In genomic region chr11:11829161-11830000, GRCm38 (mm10) we compare ENCODE assay signal across 8 mouse cellular contexts. TPM values are rescaled to one million over a fixed set of nuclear protein-coding genes. Genes with fewer than 3 reads are reported as not detected.
DNase-seq lines count a peak whose midpoint lies in the region; ATAC-seq lines count a peak whose summit lies in the region.
"Had no signal": no experiment of that assay in that cellular context is flagged by ENCODE, and none has a peak within 500 bp of the region (broad histone marks: within the 10 kb centered on the region; RNA-seq: fewer than 3 reads in every experiment).

No protein-coding gene starts in this region.

- H3K27me3 ChIP-seq in liver, embryonic 13.5 days: peaks cover 45% of the 10 kb centered on the region
- H3K27me3 ChIP-seq in embryonic facial prominence, embryonic 12.5 days: no peaks in the 10 kb centered on the region
- H3K27me3 ChIP-seq in limb, embryonic 12.5 days: no peaks in the 10 kb centered on the region
- H3K27me3 ChIP-seq in stomach, embryonic 14.5 days (ENCODE audit: control insufficient read depth, insufficient read depth, low read length): no peaks in the 10 kb centered on the region
- H3K27me3 ChIP-seq: neural tube, embryonic 12.5 days had no signal

- no peak for DNase-seq in liver, embryonic 13.5 days
- no peak for DNase-seq in liver
- DNase-seq in gastrocnemius, postnatal 36 days: no peak
- DNase-seq in frontal cortex, postnatal 25 days (ENCODE audit: low spot score in 2 of 2): no peak

- ATAC-seq in liver, embryonic 13.5 days (ENCODE audit: low read depth): no peak
- ATAC-seq in embryonic facial prominence, embryonic 12.5 days (ENCODE audit: insufficient number of reproducible peaks, insufficient read depth, low FRiP score, low TSS enrichment): 0 out of 2 replicates have a peak, but pooled peaks have one; percentile 42
- no peak; the same call in 1 of the 2 replicates for ATAC-seq in limb, embryonic 12.5 days (ENCODE audit: insufficient number of reproducible peaks, insufficient read depth, low FRiP score, low TSS enrichment, low read depth)
- ATAC-seq in stomach, embryonic 14.5 days (ENCODE audit: insufficient number of reproducible peaks, insufficient read depth, low FRiP score, low read depth): peak; percentile 86

- H3K27ac ChIP-seq in liver, embryonic 13.5 days: peak overlapping the region; percentile 32; the same call in 1 of the 2 replicates
- H3K27ac ChIP-seq in embryonic facial prominence, embryonic 12.5 days: peak overlapping the region; percentile 97
- H3K27ac ChIP-seq in limb, embryonic 12.5 days: peak overlapping the region; percentile 98
- H3K27ac ChIP-seq in stomach, embryonic 14.5 days (ENCODE audit: low read length): peak overlapping the region; percentile 92
- H3K27ac ChIP-seq: neural tube, embryonic 12.5 days had no signal

- H3K9me3 ChIP-seq in liver, embryonic 13.5 days (replicated peaks): no peaks in the 10 kb centered on the region
- H3K9me3 ChIP-seq in embryonic facial prominence, embryonic 12.5 days: no peaks in the 10 kb centered on the region
- no peaks in the 10 kb centered on the region for H3K9me3 ChIP-seq in limb, embryonic 12.5 days
- no peaks in the 10 kb centered on the region for H3K9me3 ChIP-seq in stomach, embryonic 14.5 days (ENCODE audit: control insufficient read depth, low read depth, low read length)
- H3K9me3 ChIP-seq: neural tube, embryonic 12.5 days had no signal

- H3K9ac ChIP-seq in liver, embryonic 13.5 days: 0 out of 2 replicates have a peak overlapping the region, but pooled peaks have one; percentile 22
- H3K9ac ChIP-seq in embryonic facial prominence, embryonic 12.5 days: 0 out of 2 replicates have a peak overlapping the region, but pooled peaks have one; percentile 17
- H3K9ac ChIP-seq in limb, embryonic 12.5 days (replicated peaks): peak overlapping the region; percentile 50
- no peak overlapping the region for H3K9ac ChIP-seq in stomach, embryonic 14.5 days (replicated peaks; ENCODE audit: low read depth, low read length)
- H3K9ac ChIP-seq: neural tube, embryonic 12.5 days had no signal

- 46% methylated on average over 11 of the region's 11 CpGs for WGBS in liver, embryonic 13.5 days (ENCODE audit: insufficient replicate concordance)
- WGBS in embryonic facial prominence, embryonic 12.5 days: 9% methylated on average over 11 of the region's 11 CpGs
- WGBS in limb, embryonic 12.5 days: 24% methylated on average over 11 of the region's 11 CpGs
- WGBS in stomach, embryonic 14.5 days: 19% methylated on average over 11 of the region's 11 CpGs

- peaks cover 66% of the 10 kb centered on the region for H3K4me1 ChIP-seq in liver, embryonic 13.5 days (replicated peaks)
- H3K4me1 ChIP-seq in embryonic facial prominence, embryonic 12.5 days: peaks cover 66% of the 10 kb centered on the region
- peaks cover 81% of the 10 kb centered on the region for H3K4me1 ChIP-seq in limb, embryonic 12.5 days (replicated peaks)
- H3K4me1 ChIP-seq in stomach, embryonic 14.5 days (ENCODE audit: control insufficient read depth, insufficient read depth, low read length): peaks cover 52% of the 10 kb centered on the region

- no peaks in the 10 kb centered on the region for H3K36me3 ChIP-seq in liver, embryonic 13.5 days
- H3K36me3 ChIP-seq in embryonic facial prominence, embryonic 12.5 days: no peaks in the 10 kb centered on the region
- H3K36me3 ChIP-seq in limb, embryonic 12.5 days: no peaks in the 10 kb centered on the region
- no peaks in the 10 kb centered on the region for H3K36me3 ChIP-seq in stomach, embryonic 14.5 days (ENCODE audit: control insufficient read depth, insufficient read depth, low read length)
- H3K36me3 ChIP-seq: neural tube, embryonic 12.5 days had no signal

- no peak overlapping the region for H3K4me3 ChIP-seq in liver, embryonic 13.5 days (replicated peaks)
- H3K4me3 ChIP-seq in embryonic facial prominence, embryonic 12.5 days: no peak overlapping the region
- H3K4me3 ChIP-seq in limb, embryonic 12.5 days (replicated peaks): no peak overlapping the region
- H3K4me3 ChIP-seq in stomach, embryonic 14.5 days (ENCODE audit: low read depth, low read length): no peak overlapping the region
- H3K4me3 ChIP-seq: neural tube, embryonic 12.5 days had no signal

- intact Hi-C loops in gastrocnemius, postnatal 36 days (cut with DNase I): no loop called here

- no peak overlapping the region for H3K4me2 ChIP-seq in liver, embryonic 13.5 days
- H3K4me2 ChIP-seq in embryonic facial prominence, embryonic 12.5 days (replicated peaks): no peak overlapping the region
- peak overlapping the region; percentile 36 for H3K4me2 ChIP-seq in limb, embryonic 12.5 days
- peak overlapping the region; percentile 19; the same call in 1 of the 2 replicates for H3K4me2 ChIP-seq in stomach, embryonic 14.5 days (replicated peaks; ENCODE audit: low read depth, low read length)

RNA-seq across cellular contexts. Expression of gene Fignl1, which starts 20.6 kb away (rescaled TPM):
- polyA plus RNA-seq in liver, embryonic 13.5 days (2015; fragmentation: Nextera tagmentation; extraction: Ambion mirVana): 107 and 133 TPM in 2 replicates
- 66.9 and 71.1 TPM in 2 replicates for polyA plus RNA-seq in embryonic facial prominence, embryonic 12.5 days (2016; fragmentation: Nextera tagmentation; extraction: Ambion mirVana)
- polyA plus RNA-seq in limb, embryonic 12.5 days (2016; fragmentation: Nextera tagmentation; extraction: Ambion mirVana): 74.5 and 78.1 TPM in 2 replicates
- polyA plus RNA-seq in stomach, embryonic 14.5 days (2014; fragmentation: Nextera tagmentation; extraction: Ambion mirVana): 52.6 and 56.5 TPM in 2 replicates
- total RNA-seq in gastrocnemius, postnatal 36 days (2021): under 1 TPM; 0.30 to 0.36 TPM

Comparison
In these comparisons a context has a peak if more than half of its experiments do, and no peak if none do; other contexts are left out.
1. ATAC-seq: peak in embryonic facial prominence, embryonic 12.5 days (single experiment) and stomach, embryonic 14.5 days (single experiment); none in liver, embryonic 13.5 days (single experiment) and limb, embryonic 12.5 days (single experiment).
2. H3K27ac ChIP-seq: peak in every context shown above with its lines; median percentile 98 in limb, embryonic 12.5 days; 97 in embryonic facial prominence, embryonic 12.5 days; 92 in stomach, embryonic 14.5 days; 32 in liver, embryonic 13.5 days.
3. H3K4me2 ChIP-seq: peak in limb, embryonic 12.5 days (single experiment) and stomach, embryonic 14.5 days (single experiment); none in liver, embryonic 13.5 days (single experiment) and embryonic facial prominence, embryonic 12.5 days (single experiment).